In genomic region chr4:97939920-97940520, GRCm38 (mm10) we compare ENCODE assay signal across 24 mouse cellular contexts.
DNase-seq lines count a peak whose midpoint lies in the region; ATAC-seq and TF ChIP-seq lines count a peak whose summit lies in the region.
"Had no signal": no experiment of that assay in that cellular context is flagged by ENCODE, and none has a peak within 500 bp of the region (broad histone marks: within the 10 kb centered on the region; RNA-seq: fewer than 3 reads in every experiment).

No protein-coding gene starts in this region.

- no peak for DNase-seq in embryonic facial prominence, embryonic 10.5 days (ENCODE audit: low spot score)
- DNase-seq in heart, postnatal 4 days = no peak
- DNase-seq in layer of hippocampus, adult 2 months (ENCODE audit: low spot score in 2 of 2) = no peak
- no peak for DNase-seq in layer of hippocampus, postnatal 36 days
- no peak for DNase-seq in testis, postnatal 10 days (ENCODE audit: low spot score)
- DNase-seq: adrenal gland, postnatal 10 days; gastrocnemius, postnatal 36 days; heart, adult 2 months; layer of hippocampus, adult 9-11 months; liver, postnatal 0 days; retina, postnatal 1 day; right cerebral cortex, postnatal 14 days; thymus, postnatal 4 days had no signal

- peaks cover 23% of the 10 kb centered on the region for H3K4me1 ChIP-seq in embryonic facial prominence, embryonic 12.5 days
- H3K4me1 ChIP-seq in embryonic facial prominence, embryonic 10.5 days = 0 out of 2 replicates have a peak, but pooled peaks cover 7% of the 10 kb centered on the region
- peaks cover 14 to 41% of the 10 kb centered on the region in 2 experiments for H3K4me1 ChIP-seq in heart, embryonic 14.5 days (ENCODE audit: control insufficient read depth in 2 of 2, insufficient read depth in 2 of 2, low read length in 2 of 2)
- H3K4me1 ChIP-seq in testis, adult 2 months (ENCODE audit: control insufficient read depth, insufficient read depth, low read length) = no peaks in the 10 kb centered on the region; the same call in 1 of the 2 replicates
- H3K4me1 ChIP-seq: liver, embryonic 12.5 days had no signal

- no peaks in the 10 kb centered on the region for H3K27me3 ChIP-seq in embryonic facial prominence, embryonic 12.5 days
- no peaks in the 10 kb centered on the region for H3K27me3 ChIP-seq in embryonic facial prominence, embryonic 10.5 days (replicated peaks; ENCODE audit: low read depth, poor library complexity, severe bottlenecking)
- no peaks in the 10 kb centered on the region for H3K27me3 ChIP-seq in heart, embryonic 14.5 days (ENCODE audit: control insufficient read depth, insufficient read depth, low read length)
- H3K27me3 ChIP-seq in testis, adult 2 months (ENCODE audit: control insufficient read depth, insufficient read depth, low read length) = no peaks in the 10 kb centered on the region
- H3K27me3 ChIP-seq: limb, embryonic 12.5 days; liver, embryonic 12.5 days; midbrain, embryonic 15.5 days; neural tube, embryonic 15.5 days; Patski had no signal

- WGBS in embryonic facial prominence, embryonic 12.5 days = 84% methylated on average over 4 of the region's 4 CpGs
- WGBS in embryonic facial prominence, embryonic 10.5 days = 82% methylated on average over 4 of the region's 4 CpGs
- WGBS in heart, embryonic 14.5 days = 70% methylated on average over 4 of the region's 4 CpGs

- no peak for TF ChIP-seq POLR2A in testis, adult 2 months (IDR thresholded peaks at IDR 0.05; ENCODE audit: control insufficient read depth, low read depth, low read length)

- no peak overlapping the region for H3K4me2 ChIP-seq in embryonic facial prominence, embryonic 12.5 days (replicated peaks)
- H3K4me2 ChIP-seq in heart, embryonic 14.5 days (ENCODE audit: low read length) = no peak overlapping the region; the same call in 1 of the 2 replicates
- H3K4me2 ChIP-seq: limb, embryonic 12.5 days; liver, embryonic 12.5 days; midbrain, embryonic 15.5 days; neural tube, embryonic 15.5 days had no signal

- no peak overlapping the region for H3K4me3 ChIP-seq in embryonic facial prominence, embryonic 12.5 days
- no peak overlapping the region for H3K4me3 ChIP-seq in embryonic facial prominence, embryonic 10.5 days
- no peak overlapping the region for H3K4me3 ChIP-seq in heart, embryonic 14.5 days (ENCODE audit: control insufficient read depth in 1 of 2, insufficient read depth in 1 of 2, low read depth in 1 of 2, low read length in 2 of 2)
- H3K4me3 ChIP-seq in layer of hippocampus, adult 2 months = no peak overlapping the region
- H3K4me3 ChIP-seq in testis, adult 2 months (ENCODE audit: control insufficient read depth, low read depth, low read length) = no peak overlapping the region
- H3K4me3 ChIP-seq: heart, adult 2 months; limb, embryonic 12.5 days; liver, embryonic 12.5 days; midbrain, embryonic 10.5 days; midbrain, embryonic 15.5 days; neural tube, embryonic 15.5 days had no signal

- no peaks in the 10 kb centered on the region for H3K9me3 ChIP-seq in embryonic facial prominence, embryonic 12.5 days
- H3K9me3 ChIP-seq in embryonic facial prominence, embryonic 10.5 days = no peaks in the 10 kb centered on the region
- H3K9me3 ChIP-seq in heart, embryonic 14.5 days (ENCODE audit: control insufficient read depth, low read length) = no peaks in the 10 kb centered on the region
- H3K9me3 ChIP-seq: limb, embryonic 12.5 days; liver, embryonic 12.5 days; midbrain, embryonic 10.5 days; midbrain, embryonic 15.5 days; neural tube, embryonic 15.5 days had no signal

- no peaks in the 10 kb centered on the region for H3K36me3 ChIP-seq in embryonic facial prominence, embryonic 12.5 days
- no peaks in the 10 kb centered on the region for H3K36me3 ChIP-seq in embryonic facial prominence, embryonic 10.5 days (replicated peaks)
- 0 out of 2 replicates have a peak, but pooled peaks cover 4% of the 10 kb centered on the region for H3K36me3 ChIP-seq in heart, embryonic 14.5 days (ENCODE audit: control insufficient read depth, insufficient read depth, low read length)
- H3K36me3 ChIP-seq in testis, adult 2 months (ENCODE audit: control insufficient read depth, insufficient read depth, low read length) = no peaks in the 10 kb centered on the region
- H3K36me3 ChIP-seq: liver, embryonic 12.5 days; midbrain, embryonic 10.5 days; midbrain, embryonic 15.5 days; neural tube, embryonic 15.5 days had no signal

- H3K27ac ChIP-seq in embryonic facial prominence, embryonic 12.5 days = 0 out of 2 replicates have a peak overlapping the region, but pooled peaks have one; percentile 54
- H3K27ac ChIP-seq in embryonic facial prominence, embryonic 10.5 days (replicated peaks) = no peak overlapping the region
- peak overlapping the region; percentile 18 to 70 for H3K27ac ChIP-seq in heart, embryonic 14.5 days (replicated peaks in 1 of 2; ENCODE audit: control insufficient read depth in 1 of 2, insufficient read depth in 1 of 2, low read depth in 2 of 2, low read length in 2 of 2)
- 0 out of 2 replicates have a peak overlapping the region, but pooled peaks have one; percentile 36 for H3K27ac ChIP-seq in layer of hippocampus, adult 2 months
- H3K27ac ChIP-seq in testis, adult 2 months (ENCODE audit: control insufficient read depth, insufficient read depth, low read depth, low read length) = peak overlapping the region; percentile 43; the same call in 1 of the 2 replicates
- H3K27ac ChIP-seq: heart, adult 2 months; kidney, postnatal 0 days; liver, embryonic 12.5 days; midbrain, embryonic 10.5 days; midbrain, embryonic 15.5 days; neural tube, embryonic 15.5 days had no signal

- no peak for TF ChIP-seq CTCF in layer of hippocampus, adult 2 months (conservative IDR thresholded peaks at IDR 0.05)
- TF ChIP-seq CTCF in testis, adult 2 months (IDR thresholded peaks at IDR 0.05; ENCODE audit: control insufficient read depth, insufficient read depth, insufficient replicate concordance, low read depth, low read length) = no peak

- H3K9ac ChIP-seq in embryonic facial prominence, embryonic 12.5 days = no peak overlapping the region
- H3K9ac ChIP-seq in heart, embryonic 14.5 days (ENCODE audit: low read length) = no peak overlapping the region; the same call in 1 of the 2 replicates
- H3K9ac ChIP-seq: limb, embryonic 12.5 days; liver, embryonic 12.5 days; liver, postnatal 0 days; midbrain, embryonic 15.5 days; neural tube, embryonic 15.5 days had no signal

- ATAC-seq in embryonic facial prominence, embryonic 12.5 days (ENCODE audit: insufficient number of reproducible peaks, insufficient read depth, low FRiP score, low TSS enrichment) = no peak
- ATAC-seq in heart, embryonic 14.5 days (ENCODE audit: insufficient number of reproducible peaks, insufficient read depth, low FRiP score, low read depth) = no peak
- ATAC-seq: forebrain, embryonic 14.5 days; liver, embryonic 12.5 days; liver, postnatal 0 days; midbrain, embryonic 15.5 days had no signal
